Mouse (Mus musculus) neural tube, embryonic 11.5 days (tissue): Measurements from ENCODE around the gene Slc25a25. TPM values are rescaled to one million over a fixed set of nuclear protein-coding genes. Genes with fewer than 3 reads are reported as not detected.
"Not testable (repeated sequence)": the region's sequence is repeated elsewhere in the genome, so short reads cannot be mapped to it uniquely, and the experiment has no call there.

ENCODE experiments used
- ATAC-seq: fragments of 200-750 bp; cut with Nextera tagmentation; 2 replicates; pipeline ENCODE4 v1.8.0; 2017; ENCODE audit warnings: moderate number of reproducible peaks, mild to moderate bottlenecking, moderate TSS enrichment, moderate library complexity; ENCODE audit not compliant: insufficient read depth, low FRiP score, low TSS enrichment
- DNase-seq: peaks from one replicate; pipeline ENCODE4 v3.0.0-alpha.2; 2015; ENCODE audit warnings: low spot score
- H3K27ac ChIP-seq: fragments of 300-500 bp; sonication (generic); 2 replicates; pipeline ENCODE4 v1.5.1; 2014; ENCODE audit warnings: low read depth, mild to moderate bottlenecking, low read length
- H3K27me3 ChIP-seq: fragments of 300-500 bp; sonication (generic); 2 replicates; pipeline ENCODE4 v1.6.1; 2014; ENCODE audit warnings: mild to moderate bottlenecking, low read length, mixed read lengths; ENCODE audit not compliant: control insufficient read depth, insufficient read depth
- H3K36me3 ChIP-seq: fragments of 300-500 bp; sonication (generic); 2 replicates; pipeline ENCODE4 v1.6.1; 2014; ENCODE audit warnings: mild to moderate bottlenecking, low read length, moderate library complexity, mixed read lengths; ENCODE audit not compliant: control insufficient read depth, insufficient read depth
- H3K4me1 ChIP-seq: fragments of 300-500 bp; sonication (generic); 2 replicates; pipeline ENCODE4 v1.6.1; 2014; ENCODE audit warnings: low read length, mixed read lengths; ENCODE audit not compliant: control insufficient read depth, insufficient read depth
- H3K4me2 ChIP-seq: fragments of 300-500 bp; sonication (generic); 2 replicates; pipeline ENCODE4 v1.6.1; 2014; ENCODE audit warnings: low read depth, mild to moderate bottlenecking, moderate library complexity
- H3K4me3 ChIP-seq: fragments of 300-500 bp; sonication (generic); 2 replicates; pipeline ENCODE4 v1.5.1; 2014; ENCODE audit warnings: low read depth, low read length
- H3K9ac ChIP-seq: fragments of 300-500 bp; sonication (generic); 2 replicates; pipeline ENCODE4 v1.6.1; 2014; ENCODE audit warnings: mild to moderate bottlenecking, low read length
- H3K9me3 ChIP-seq: fragments of 300-500 bp; sonication (generic); 2 replicates; pipeline ENCODE4 v1.6.1; 2016; ENCODE audit warnings: low read length; ENCODE audit not compliant: control insufficient read depth
- WGBS: fragments of 180-500 bp; shearing (Covaris S2); extraction: QIAGEN DNeasy Blood & Tissue Kit; methylation state at CpG from one replicate; pipeline ENCODE4 v1.1.7; 2014; 5-methylcytosine and 5-hydroxymethylcytosine counted together
- polyA plus RNA-seq: library from polyadenylated mRNA; unstranded; fragments of >200 nt; fragmentation: Nextera tagmentation; extraction: Ambion mirVana; gene quantifications from 2 replicates; pipeline ENCODE4 v1.2.1, GENCODE M21; 2014

Slc25a25 gene
- polyA plus RNA-seq, 1 experiment from 2014 or later, result 33.5 TPM

- no peaks in the 10 kb centered on the region for H3K9me3 ChIP-seq
- DNase-seq, result peak; percentile 83
- H3K9ac ChIP-seq, result no peak overlapping the region
- no peak overlapping the region for H3K4me3 ChIP-seq
- 0 out of 2 replicates have a peak, but pooled peaks have one; percentile 58 for ATAC-seq
- H3K36me3 ChIP-seq, result no peaks in the 10 kb centered on the region
- H3K4me2 ChIP-seq, result no peak overlapping the region
- WGBS, result 2% methylated on average over 5 of the region's 5 CpGs
- H3K4me1 ChIP-seq, result no peaks in the 10 kb centered on the region
- no peaks in the 10 kb centered on the region for H3K27me3 ChIP-seq
- no peak overlapping the region for H3K27ac ChIP-seq
These were observed 37.4 kb upstream of the Slc25a25 start for GRCm38 (mm10) chr2:32488679-32489078.

- no peak overlapping the region for H3K27ac ChIP-seq
These were observed 35.9 kb upstream of the Slc25a25 start for GRCm38 (mm10) chr2:32487124-32487623.

GRCm38 (mm10) chr2:32486155-32486554 is 34.9 kb upstream of the Slc25a25 start:
- Histone ChIP-seq H3K9ac (no peak overlapping the region), H3K27ac (no peak overlapping the region), H3K9me3 (no peaks in the 10 kb centered on the region), H3K4me1 (no peaks in the 10 kb centered on the region), H3K4me2 (no peak overlapping the region), H3K36me3 (no peaks in the 10 kb centered on the region), H3K4me3 (no peak overlapping the region), H3K27me3 (no peaks in the 10 kb centered on the region)
- ATAC-seq, result no peak
- 94% methylated on average over 9 of the region's 9 CpGs for WGBS
- DNase-seq, result no peak

More at GRCm38 (mm10) chr2:32487124-32487623, 35.9 kb upstream of the Slc25a25 start:
- no peak for ATAC-seq
- Histone ChIP-seq H3K9ac (no peak overlapping the region), H3K4me1 (no peaks in the 10 kb centered on the region), H3K4me2 (no peak overlapping the region), H3K9me3 (no peaks in the 10 kb centered on the region), H3K36me3 (no peaks in the 10 kb centered on the region), H3K27me3 (no peaks in the 10 kb centered on the region), H3K4me3 (no peak overlapping the region)
- DNase-seq, result peak; percentile 86
- WGBS, result 7% methylated on average over 6 of the region's 6 CpGs

GRCm38 (mm10) chr2:32485751-32486150 is 34.5 kb upstream of the Slc25a25 start:
- H3K9ac ChIP-seq, result no peak overlapping the region
- ATAC-seq (no peak), DNase-seq (no peak)
- H3K27ac ChIP-seq, result no peak overlapping the region
- H3K4me3 ChIP-seq, result no peak overlapping the region
- H3K36me3 ChIP-seq, result no peaks in the 10 kb centered on the region
- H3K4me2 ChIP-seq, result no peak overlapping the region
- no peaks in the 10 kb centered on the region for H3K9me3 ChIP-seq
- WGBS, result 93% methylated on average over 4 of the region's 4 CpGs
- no peaks in the 10 kb centered on the region for H3K4me1 ChIP-seq
- no peaks in the 10 kb centered on the region for H3K27me3 ChIP-seq

GRCm38 (mm10) chr2:32484933-32485332 is 33.7 kb upstream of the Slc25a25 start:
- H3K9ac ChIP-seq, result no peak overlapping the region
- 87% methylated on average over 6 of the region's 6 CpGs for WGBS
- no peak overlapping the region for H3K27ac ChIP-seq

GRCm38 (mm10) chr2:32483179-32483875 is 32.1 kb upstream of the Slc25a25 start:
- no peak for ATAC-seq
- Histone ChIP-seq H3K27ac (no peak overlapping the region), H3K4me1 (no peaks in the 10 kb centered on the region), H3K9ac (no peak overlapping the region), H3K27me3 (no peaks in the 10 kb centered on the region), H3K36me3 (no peaks in the 10 kb centered on the region), H3K9me3 (no peaks in the 10 kb centered on the region), H3K4me2 (no peak overlapping the region), H3K4me3 (no peak overlapping the region)
- 78% methylated on average over 9 of the region's 9 CpGs for WGBS
- no peak for DNase-seq

More at GRCm38 (mm10) chr2:32484933-32485332, 33.7 kb upstream of the Slc25a25 start:
- no peak for ATAC-seq
- no peak overlapping the region for H3K4me2 ChIP-seq
- DNase-seq, result no peak
- no peak overlapping the region for H3K4me3 ChIP-seq
- no peaks in the 10 kb centered on the region for H3K27me3 ChIP-seq
- no peaks in the 10 kb centered on the region for H3K36me3 ChIP-seq
- no peaks in the 10 kb centered on the region for H3K4me1 ChIP-seq
- H3K9me3 ChIP-seq, result no peaks in the 10 kb centered on the region

GRCm38 (mm10) chr2:32482351-32482750 is 31.1 kb upstream of the Slc25a25 start:
- DNase-seq, result no peak
- 94% methylated on average over 8 of the region's 8 CpGs for WGBS
- Histone ChIP-seq H3K4me1 (no peaks in the 10 kb centered on the region), H3K27me3 (no peaks in the 10 kb centered on the region), H3K4me3 (no peak overlapping the region), H3K4me2 (no peak overlapping the region), H3K36me3 (no peaks in the 10 kb centered on the region), H3K27ac (no peak overlapping the region), H3K9me3 (no peaks in the 10 kb centered on the region), H3K9ac (no peak overlapping the region)
- no peak for ATAC-seq

GRCm38 (mm10) chr2:32475361-32475760 is 24.1 kb upstream of the Slc25a25 start:
- not testable (repeated sequence) for H3K4me1 ChIP-seq, H3K9ac ChIP-seq, H3K9me3 ChIP-seq, H3K4me3 ChIP-seq, ATAC-seq, H3K36me3 ChIP-seq, H3K27ac ChIP-seq, H3K27me3 ChIP-seq, DNase-seq, H3K4me2 ChIP-seq
- WGBS, result 96% methylated on average over 5 of the region's 9 CpGs

GRCm38 (mm10) chr2:32471681-32472061 is 20.4 kb upstream of the Slc25a25 start:
- H3K4me3 ChIP-seq, result no peak overlapping the region
- no peak overlapping the region for H3K27ac ChIP-seq
- H3K4me1 ChIP-seq, result no peaks in the 10 kb centered on the region
- H3K4me2 ChIP-seq, result no peak overlapping the region
- no peak for DNase-seq
- WGBS, result 85% methylated on average over 6 of the region's 6 CpGs
- H3K36me3 ChIP-seq, result no peaks in the 10 kb centered on the region
- H3K9ac ChIP-seq, result no peak overlapping the region
- no peak for ATAC-seq
- no peaks in the 10 kb centered on the region for H3K27me3 ChIP-seq
- no peaks in the 10 kb centered on the region for H3K9me3 ChIP-seq
